Mouse (Mus musculus): ENCODE data around the gene Zfp874a. TPM values are rescaled to one million over a fixed set of nuclear protein-coding genes. Genes with fewer than 3 reads are reported as not detected.

The Zfp874a gene
- 1 to 10 TPM; 6.5 to 7.0 TPM for total RNA-seq (2023)

DNA sequence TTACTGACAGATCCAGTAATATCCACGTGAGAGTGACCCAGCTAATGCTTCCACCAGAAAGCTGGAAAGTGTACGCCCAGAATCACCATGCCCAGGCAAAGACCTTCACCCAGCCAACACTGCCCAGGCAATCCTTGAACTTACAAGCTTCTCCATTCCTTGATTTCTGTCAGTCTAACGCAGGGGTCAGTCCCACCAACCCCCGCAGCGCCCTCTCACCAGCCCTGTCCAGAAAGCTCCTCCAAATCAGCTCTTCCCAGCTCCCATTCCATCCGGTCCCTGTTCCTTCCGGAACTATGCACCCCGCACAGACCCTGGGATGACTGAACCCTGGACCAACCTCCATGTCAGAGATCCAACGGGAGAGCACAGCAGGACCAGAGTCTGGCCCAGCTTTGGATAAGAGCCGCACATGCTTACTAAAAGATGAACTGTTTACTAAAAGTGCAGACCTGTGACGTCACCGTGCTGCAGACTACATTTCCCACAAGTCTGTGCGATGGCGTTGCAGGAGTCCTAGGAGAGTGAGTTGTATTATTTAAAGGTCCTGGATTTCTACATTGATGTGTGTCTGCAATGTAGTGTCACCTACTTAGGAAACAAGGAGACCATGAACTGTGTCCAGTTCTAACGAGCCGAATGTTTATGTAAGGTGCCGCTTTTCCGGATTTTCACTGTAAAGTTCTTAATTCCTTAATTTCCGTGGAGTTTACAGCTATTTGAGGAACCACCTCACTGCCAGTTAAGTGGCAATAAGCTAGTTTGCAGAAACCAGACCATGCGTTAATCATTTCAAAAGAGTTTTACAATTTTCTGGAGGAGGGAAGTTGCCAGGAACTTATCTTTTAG, at the start of gene Zfp874a:
TSS of gene Zfp874a (minus strand) at position 453 of the 849 bp plus-strand sequence.

DNA sequence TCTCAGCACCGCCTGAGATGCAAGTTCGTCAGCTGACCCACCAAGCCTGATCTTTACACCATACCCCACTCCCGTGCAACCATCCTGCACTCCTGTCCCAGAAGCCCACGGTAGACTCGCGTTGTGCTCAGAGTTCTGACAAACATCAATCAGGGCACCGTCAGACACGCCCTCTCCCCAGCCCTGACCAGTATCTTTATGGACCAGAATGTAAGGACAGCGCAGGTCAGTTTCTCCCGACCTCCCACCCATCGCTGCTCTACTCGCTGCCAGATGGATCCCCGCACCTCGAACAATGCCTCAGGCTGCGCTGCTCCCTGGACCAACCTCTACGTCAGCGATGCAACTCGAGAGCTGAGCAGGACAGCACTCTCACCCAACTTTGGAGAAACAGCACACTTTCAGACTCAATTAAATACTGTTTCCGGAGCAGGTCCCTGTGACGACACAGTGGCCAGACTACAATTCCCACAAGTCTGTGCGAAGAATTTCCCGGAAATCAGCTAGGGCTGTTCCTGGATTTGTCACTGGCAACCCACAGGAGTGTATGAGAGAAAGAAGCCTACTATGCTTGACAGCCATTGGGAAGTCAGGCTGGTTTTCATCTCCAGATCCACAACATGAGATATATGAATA, 48.8 kb upstream of the Zfp874a start, which contains the start of gene Zfp58:
TSS of gene Zfp58 (minus strand) at position 472 of the 636 bp plus-strand sequence.

DNA sequence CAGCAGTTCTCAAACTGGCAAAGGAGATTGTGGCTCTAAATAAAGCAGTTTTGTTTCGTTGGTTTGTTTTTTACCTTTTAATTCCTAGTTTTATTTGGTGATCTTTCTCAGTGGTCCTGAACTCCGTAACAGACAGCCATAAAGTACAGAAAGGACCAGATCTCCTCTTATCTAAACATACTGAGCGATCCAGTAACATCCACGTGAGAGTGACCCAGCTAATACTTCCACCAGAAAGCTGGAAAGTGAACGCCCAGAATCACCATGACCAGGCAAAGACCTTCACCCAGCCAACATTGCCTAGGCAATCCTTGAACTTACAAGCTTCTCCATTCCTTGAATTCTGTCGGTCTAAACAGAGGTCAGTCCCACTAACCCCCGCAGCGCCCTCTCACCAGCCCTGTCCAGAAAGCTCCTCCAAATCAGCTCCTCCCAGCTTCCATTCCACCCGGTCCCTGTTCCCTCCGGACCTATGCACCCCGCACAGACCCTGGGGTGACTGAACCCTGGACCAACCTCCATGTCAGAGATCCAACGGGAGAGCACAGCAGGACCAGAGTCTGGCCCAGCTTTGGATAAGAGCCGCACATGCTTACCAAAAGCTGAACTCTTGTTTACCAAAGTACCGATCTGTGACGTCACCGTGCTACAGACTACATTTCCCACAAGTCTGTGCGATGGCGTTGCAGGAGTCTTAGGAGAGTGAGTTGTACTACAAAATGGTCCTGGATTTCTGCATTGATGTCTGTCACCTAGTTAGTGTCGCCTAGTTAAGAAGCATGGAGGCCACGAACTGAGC, 32.4 kb upstream of the Zfp874a start, which contains the start of gene Zfp874b:
TSS of gene Zfp874b (minus strand) at position 634 of the 799 bp plus-strand sequence.

DNA sequence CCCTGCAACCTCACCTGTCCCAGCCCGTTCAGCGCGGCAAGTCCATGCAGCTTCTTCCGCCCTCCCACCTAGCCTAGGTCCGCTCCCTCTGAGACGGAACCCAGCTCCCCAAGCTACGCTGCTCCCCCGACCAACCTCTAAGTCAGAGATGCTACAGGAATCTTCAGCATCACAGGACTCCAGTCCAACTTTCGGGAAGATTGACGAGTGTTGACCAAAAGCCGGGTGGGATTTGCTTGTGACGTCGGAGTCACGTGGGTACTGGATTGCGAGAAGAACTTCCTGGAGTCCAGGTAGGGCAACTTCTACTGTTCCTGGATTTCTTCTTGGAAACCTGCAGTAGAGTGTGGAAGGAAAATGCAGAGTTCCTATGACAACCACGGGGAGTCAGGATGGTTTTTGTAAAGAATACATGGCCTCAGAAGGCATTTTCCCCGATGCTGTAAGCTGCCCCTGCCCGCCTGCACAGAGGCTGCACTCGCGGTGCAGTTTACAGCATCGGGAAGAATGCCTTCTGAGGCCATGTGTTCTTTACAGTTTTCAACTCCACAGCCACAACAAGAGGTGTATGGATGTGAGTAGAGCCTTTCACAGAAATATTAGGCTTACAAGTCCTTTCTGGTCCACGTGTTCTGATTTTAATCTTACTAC, 30.1 kb downstream of the Zfp874a start, which contains the start of gene Zfp459:
TSS of gene Zfp459 (minus strand) at position 212 of the 651 bp plus-strand sequence.

DNA sequence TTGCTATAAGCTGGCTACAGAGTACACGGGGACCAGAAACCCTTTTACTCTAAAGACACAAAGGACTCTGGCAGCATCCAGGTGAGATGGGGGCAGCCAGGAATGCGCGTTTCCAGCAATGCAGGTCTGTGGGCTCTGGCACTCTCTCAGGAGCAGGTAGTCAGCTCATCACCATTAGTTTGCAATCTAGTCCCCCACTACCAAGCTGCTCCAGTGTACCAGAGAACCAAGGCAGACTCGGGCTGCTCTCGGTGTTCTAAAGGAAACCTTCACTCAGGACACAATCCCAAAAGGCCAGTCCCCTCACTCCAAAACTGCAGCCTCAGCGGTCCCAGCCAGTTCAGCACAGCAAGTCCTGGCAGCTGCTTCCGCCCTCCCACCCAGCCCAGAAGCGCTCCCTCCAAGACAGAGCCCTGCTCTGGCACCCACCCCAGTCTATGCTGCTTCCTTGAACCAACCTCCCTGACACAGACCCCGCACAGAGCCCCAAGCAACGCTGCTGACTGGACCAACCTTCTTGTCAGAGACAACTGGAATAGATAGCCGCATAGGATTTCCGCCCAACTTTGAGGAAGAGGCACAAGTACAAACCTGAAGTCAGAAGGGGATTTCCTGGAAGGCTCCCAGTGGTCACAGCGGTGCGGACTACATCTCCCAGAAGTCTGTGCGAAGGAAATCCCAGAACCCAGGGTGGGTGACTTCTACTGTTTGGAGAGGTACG, 52.1 kb downstream of the Zfp874a start, which contains the start of gene Zfp429:
TSS of gene Zfp429 (minus strand) at position 637 of the 721 bp plus-strand sequence.

DNA sequence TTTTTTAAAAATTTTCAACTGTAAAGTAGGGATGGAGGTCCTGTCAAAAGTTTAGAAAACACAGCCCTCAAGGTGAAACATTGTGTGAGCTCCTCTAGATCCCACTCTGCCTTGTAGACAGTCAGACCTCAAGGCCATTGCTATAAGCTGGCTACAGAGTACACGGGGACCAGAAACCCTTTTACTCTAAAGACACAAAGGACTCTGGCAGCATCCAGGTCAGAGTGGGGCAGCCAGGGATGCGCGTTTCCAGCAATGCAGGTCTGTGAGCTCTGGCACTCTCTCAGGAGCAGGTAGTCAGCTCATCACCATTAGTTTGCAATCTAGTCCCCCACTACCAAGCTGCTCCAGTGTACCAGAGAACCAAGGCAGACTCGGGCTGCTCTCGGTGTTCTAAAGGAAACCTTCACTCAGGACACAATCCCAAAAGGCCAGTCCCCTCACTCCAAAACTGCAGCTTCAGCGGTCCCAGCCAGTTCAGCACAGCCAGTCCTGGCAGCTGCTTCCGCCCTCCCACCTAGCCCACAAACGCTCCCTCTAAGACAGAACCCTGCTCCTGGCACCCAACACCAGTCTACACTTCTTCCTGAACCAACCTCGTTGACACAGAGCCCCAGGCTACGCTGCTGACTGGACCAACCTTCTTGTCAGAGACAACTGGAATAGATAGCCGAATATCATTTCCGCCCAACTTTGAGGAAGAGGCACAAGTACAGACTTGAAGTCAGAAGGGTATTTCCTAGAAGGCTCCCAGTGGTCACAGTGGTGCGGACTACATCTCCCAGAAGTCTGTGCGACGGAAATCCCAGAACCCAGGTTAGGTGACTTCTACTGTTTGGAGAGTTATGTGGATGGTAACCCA, 76.1 kb downstream of the Zfp874a start, which contains the start of the genes Gm28041 and Zfp456:
TSS of gene Gm28041 (minus strand) at position 684 of the 862 bp plus-strand sequence.
TSS of gene Zfp456 (minus strand) at position 761 of the 862 bp plus-strand sequence.

Other genes starting within 250 kb of the Zfp874a start
- gene Zfp458, start 173.2 kb downstream of the Zfp874a start, total RNA-seq (2023), result 1 to 10 TPM; 2.1 to 4.1 TPM
- 1 to 10 TPM; 1.1 to 5.4 TPM for gene Zfp457, start 145.1 kb downstream of the Zfp874a start, total RNA-seq (2023)
- gene Zfp595, start 119.1 kb downstream of the Zfp874a start, total RNA-seq (2023), result 10 to 100 TPM; 15.0 to 19.8 TPM
- gene Gm28044, start 91.1 kb downstream of the Zfp874a start, total RNA-seq (2023), result 1 to 10 TPM; 1.2 to 4.3 TPM
- gene Zfp953, start 91.0 kb downstream of the Zfp874a start, total RNA-seq (2023), result 10 to 100 TPM; 10.2 to 13.3 TPM
- gene Gm28041, start 75.9 kb downstream of the Zfp874a start, total RNA-seq (2023), result 1 to 10 TPM; 2.4 to 4.4 TPM
- gene Zfp456, start 75.8 kb downstream of the Zfp874a start, total RNA-seq (2023), result 10 to 100 TPM; 12.0 to 13.6 TPM
- 10 to 100 TPM; 17.7 to 23.2 TPM for gene Zfp429, start 51.8 kb downstream of the Zfp874a start, total RNA-seq (2023)
- 1 to 10 TPM; 3.4 to 3.5 TPM for gene Zfp459, start 30.2 kb downstream of the Zfp874a start, total RNA-seq (2023)
- 10 to 100 TPM; 12.2 to 17.1 TPM for gene Zfp874b, start 32.6 kb upstream of the Zfp874a start, total RNA-seq (2023)
- 10 to 100 TPM; 13.3 to 16.8 TPM for gene Zfp58, start 48.9 kb upstream of the Zfp874a start, total RNA-seq (2023)
- gene Gm26965, start 74.5 kb upstream of the Zfp874a start, total RNA-seq (2023), result not detected
- 10 to 100 TPM; 24.1 to 31.2 TPM for gene Zfp87, start 74.6 kb upstream of the Zfp874a start, total RNA-seq (2023)
- gene Zfp748, start 102.2 kb upstream of the Zfp874a start, total RNA-seq (2023), result 10 to 100 TPM; 11.5 to 15.2 TPM
- gene Zfp729b, start 158.1 kb upstream of the Zfp874a start, total RNA-seq (2023), result 10 to 100 TPM; 19.8 to 20.3 TPM
- 1 to 10 TPM; 2.5 to 8.4 TPM for gene Gm49345, start 186.1 kb upstream of the Zfp874a start, total RNA-seq (2023)
- gene Zfp729a, start 186.2 kb upstream of the Zfp874a start, total RNA-seq (2023), result 10 to 100 TPM; 16.2 to 20.7 TPM
- gene Zfp738, start 235.4 kb upstream of the Zfp874a start, total RNA-seq (2023), result 10 to 100 TPM; 20.8 to 21.5 TPM

Data from B cell, adult 67 days (primary cell).